Mouse (Mus musculus): ENCODE data around the gene Gga3. TPM values are rescaled to one million over a fixed set of nuclear protein-coding genes. Genes with fewer than 3 reads are reported as not detected.

The Gga3 gene
- total RNA-seq, 2 experiments from 2014 or later: 12.3 to 18.4 TPM

DNA sequence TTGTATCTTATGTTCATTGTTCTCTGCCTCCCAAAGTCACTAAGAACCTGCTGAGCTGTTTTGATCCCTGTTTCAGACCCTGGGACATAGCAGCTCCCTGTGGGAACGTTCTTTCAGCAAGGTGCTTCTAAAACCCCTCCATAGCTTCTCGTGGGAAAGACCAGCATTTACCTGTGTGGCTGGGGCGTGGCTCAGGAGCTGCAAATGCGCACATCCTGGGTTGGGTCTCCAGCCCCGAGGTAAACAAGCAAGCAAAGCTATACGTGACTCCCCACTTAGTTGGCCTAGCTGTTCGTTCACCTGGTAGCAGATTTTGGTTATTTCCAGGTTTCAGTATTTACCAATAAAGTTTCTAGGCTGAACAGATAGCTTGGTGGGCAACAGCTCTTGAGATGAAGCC lies 28.4 kb upstream of the Gga3 start:
- ATAC-seq (replicated peaks; ENCODE audit: low FRiP score, poor library complexity, severe bottlenecking): no peak

DNA sequence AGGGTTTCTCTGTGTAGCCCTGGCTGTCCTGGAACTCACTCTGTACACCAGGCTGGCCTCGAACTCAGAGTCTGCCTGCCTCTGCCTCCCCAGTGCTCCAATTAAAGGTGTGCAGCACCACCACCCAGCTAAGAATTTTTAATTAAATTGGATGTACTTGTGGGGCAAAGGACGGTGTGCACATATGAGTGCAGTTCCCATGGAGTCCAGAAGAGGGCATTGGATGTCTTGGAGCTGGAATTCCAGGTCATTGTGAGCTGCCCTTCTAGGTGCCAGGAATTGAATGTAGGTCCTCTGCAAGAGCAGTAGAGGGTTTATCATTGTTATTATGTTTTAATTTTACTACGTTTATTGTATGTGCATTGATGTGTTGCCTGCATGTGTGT lies 27.6 kb upstream of the Gga3 start:
- ATAC-seq (replicated peaks; ENCODE audit: low FRiP score, poor library complexity, severe bottlenecking): no peak

DNA sequence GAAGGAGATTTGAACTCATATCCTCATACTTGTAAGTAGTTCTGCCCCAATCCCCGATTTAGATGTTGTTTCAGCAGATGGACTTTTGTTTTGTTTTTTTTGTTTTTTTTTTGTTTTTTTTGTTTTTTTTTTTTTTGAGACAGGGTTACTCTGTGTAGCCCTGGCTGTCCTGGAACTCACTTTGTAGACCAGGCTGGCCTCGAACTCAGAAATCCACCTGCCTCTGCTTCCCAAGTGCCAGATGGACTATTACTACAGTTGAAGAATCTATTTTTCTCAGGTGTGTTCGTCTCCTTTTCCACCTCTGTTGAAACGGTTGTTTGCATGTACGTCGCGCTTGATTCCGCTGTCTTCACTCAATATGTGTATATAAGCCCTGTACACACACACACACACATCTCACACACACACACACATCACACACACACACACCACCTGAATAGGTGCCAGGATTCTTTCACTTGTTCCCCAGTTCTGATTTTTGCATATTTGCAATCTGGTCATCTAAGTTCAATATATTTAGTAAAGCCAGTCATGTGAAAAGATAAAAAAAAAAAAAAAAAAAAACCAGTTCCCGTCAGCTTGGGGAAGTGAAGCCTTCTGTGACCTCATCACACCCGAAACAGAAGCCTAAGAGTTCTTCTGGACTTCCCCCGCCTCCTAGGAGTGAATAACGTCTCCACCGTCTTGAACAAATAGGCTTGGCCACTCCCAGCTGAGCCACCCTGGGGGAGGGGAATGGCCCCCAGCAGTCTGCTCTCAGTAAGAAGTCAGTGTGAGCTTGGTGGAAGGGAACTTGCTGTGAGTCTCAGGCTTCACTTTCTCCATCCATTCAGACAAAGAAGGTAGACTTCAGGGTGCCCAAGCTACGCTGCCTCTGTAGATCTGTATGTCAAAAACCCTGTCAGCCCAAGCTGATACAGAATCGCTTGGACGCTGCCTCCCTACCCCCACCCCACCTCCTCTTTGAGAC lies 27.0 kb upstream of the Gga3 start:
- no peak for ATAC-seq (replicated peaks; ENCODE audit: low FRiP score, poor library complexity, severe bottlenecking)

DNA sequence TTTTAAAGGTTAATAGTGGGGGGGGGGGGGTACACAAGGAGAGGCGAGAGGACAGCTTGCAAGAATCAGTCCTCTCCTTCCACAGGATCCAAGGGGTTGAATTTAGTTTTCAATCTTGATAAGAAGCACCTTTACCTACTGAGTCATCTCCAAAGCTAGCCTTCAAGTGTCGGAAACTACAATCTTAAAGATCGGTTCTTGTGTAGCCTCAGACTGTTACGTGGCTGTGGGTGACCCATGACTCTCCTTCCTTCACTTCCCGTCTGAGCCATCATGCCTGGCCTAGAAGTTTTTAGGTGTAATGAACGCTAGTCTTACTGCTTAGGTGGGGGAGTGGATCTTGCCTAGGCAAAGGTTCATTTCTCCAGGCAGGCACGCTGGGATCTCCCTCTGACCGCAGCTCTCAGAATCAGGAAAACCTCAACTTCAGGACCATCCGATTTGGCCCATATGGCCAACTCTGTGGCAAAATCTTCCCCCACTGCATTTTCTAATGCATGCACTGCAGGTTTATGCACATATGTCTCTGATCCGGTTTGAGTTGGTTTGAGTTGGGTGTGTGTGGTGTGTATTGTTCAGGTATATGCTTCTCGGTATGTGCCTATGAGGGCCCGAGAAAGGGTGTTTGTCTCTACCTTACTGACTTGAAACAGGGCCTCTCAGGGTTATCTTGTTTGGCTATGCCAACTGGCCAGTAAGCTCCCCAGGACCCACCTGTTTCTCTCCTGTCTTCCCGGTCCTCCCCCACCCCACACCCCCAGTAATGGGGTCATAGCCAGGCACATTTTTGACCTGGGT lies 26.1 kb upstream of the Gga3 start:
- ATAC-seq (replicated peaks; ENCODE audit: low FRiP score, poor library complexity, severe bottlenecking): no peak

DNA sequence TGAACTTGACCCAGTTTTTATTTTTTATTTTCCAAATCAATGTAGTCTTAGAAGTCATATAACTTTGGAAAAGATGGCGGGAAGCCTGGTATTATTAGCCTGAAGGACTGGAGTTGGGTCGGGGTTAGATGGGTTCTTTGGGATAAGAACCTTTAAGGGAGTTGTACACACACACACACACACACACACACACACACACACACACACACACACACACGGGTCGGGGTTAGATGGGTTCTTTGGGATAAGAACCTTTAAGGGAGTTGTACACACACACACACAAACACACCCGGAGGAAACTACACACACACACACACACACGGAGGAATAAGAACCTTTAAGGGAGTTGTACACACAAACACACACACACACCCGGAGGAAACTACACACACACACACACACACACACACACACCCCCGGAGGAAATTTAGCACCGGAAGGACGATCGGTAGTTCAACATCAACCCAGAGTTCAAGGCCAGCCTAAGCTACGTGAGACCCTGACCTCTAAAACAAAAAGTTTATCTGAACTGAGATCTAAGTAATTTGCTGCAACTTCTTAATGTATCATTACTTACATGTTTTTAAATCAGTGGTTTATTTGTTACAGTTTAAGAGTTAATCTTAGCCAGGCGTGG lies 24.7 kb upstream of the Gga3 start:
- ATAC-seq (replicated peaks; ENCODE audit: low FRiP score, poor library complexity, severe bottlenecking): peak; percentile 18

DNA sequence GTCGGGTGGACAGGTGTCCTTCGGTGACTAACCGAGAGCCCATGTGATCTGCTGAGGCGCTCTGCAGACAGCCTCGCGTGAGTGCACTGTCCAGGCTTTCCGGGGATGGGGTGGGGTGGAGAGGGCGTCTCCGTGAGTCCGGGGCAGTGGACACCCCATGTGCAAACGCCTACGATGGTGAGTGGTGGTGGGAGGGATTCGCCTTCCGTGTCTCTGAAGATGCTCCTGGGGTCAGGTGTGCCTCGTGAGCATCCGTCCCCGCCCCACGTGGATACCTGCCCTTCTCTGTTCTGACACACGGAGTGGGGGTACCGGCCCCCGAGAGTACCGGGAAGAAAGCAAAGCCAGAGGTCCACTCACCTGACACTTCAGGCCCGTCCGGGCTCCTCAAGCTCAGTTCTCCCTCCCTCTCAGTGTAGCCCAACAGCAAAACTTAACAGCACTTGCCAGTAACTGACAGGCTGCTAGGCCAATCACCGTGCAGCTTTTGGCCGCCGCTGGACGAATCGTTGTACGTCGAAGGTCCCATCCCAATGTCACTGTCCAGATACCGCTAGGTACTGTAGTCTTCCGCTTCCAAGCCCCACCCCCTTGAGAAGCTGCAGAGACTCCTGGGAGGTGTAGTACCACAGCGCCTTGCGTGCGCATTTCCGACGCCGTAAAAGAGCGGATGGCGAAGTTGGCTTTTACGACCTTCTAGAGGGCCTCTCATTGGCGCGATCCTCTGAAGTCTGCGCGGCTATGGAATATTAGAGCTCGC lies 24.0 kb upstream of the Gga3 start, which contains the start of gene Slc25a19:
Gene Slc25a19 (minus strand): TSS at position 591 of the 760 bp plus-strand sequence.
- peak; percentile 93 for ATAC-seq (replicated peaks; ENCODE audit: low FRiP score, poor library complexity, severe bottlenecking)

DNA sequence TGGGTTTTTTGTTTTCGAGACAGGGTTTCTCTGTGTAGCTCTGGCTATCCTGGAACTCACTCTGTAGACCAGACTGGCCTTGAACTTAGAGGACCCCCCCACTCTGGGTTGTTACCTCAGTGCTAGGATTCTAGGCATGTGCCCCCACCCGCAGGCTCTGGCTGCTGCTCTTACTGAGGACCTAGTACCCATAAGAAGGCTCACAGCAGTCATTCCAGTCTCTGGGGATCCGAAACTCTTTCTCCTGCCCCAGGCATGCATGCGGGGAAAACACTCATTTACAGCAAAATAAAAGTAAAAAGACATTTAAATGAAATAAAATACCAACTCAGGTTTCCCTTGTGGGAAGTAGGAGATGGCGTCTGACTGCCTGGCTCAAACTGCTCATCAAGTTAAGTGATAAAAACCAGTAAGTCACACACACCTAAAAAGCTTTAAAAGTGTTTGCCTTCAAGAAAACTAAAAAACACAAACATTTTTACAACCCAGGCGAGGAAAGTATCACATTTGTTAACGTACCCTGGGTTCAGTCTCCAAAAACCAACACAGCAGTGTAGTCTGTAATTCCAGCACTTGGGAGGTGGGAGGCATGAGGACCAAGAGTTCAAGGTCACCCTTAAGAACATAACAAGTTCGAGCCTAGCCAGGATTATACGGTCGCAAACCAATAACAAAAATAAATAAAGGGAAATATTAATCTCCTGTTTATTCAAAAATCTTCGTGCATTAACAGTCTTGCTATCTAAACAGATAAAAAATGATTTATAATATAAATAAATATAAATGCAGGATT lies 23.2 kb upstream of the Gga3 start:
- no peak for ATAC-seq (replicated peaks; ENCODE audit: low FRiP score, poor library complexity, severe bottlenecking)

DNA sequence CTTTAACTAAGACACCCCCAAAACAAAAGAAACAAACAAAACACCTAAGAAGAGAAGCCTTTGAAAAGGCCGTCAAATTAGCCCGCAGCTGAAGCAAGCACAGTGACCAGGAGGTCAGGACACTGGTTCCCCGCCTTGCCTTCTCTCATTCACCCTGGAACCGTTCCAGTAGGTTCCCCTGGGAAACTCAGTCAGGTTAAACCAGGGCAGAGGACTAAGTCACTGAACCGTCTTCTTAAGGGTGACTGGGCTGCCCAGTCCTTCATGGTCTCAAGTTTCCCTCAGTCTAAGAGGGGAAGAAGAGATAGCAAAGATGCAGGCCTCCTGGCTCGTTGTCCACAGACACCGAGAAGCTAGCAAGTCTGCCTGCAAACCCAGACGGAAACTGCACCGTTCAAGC lies 22.0 kb upstream of the Gga3 start:
- no peak for ATAC-seq (replicated peaks; ENCODE audit: low FRiP score, poor library complexity, severe bottlenecking)

DNA sequence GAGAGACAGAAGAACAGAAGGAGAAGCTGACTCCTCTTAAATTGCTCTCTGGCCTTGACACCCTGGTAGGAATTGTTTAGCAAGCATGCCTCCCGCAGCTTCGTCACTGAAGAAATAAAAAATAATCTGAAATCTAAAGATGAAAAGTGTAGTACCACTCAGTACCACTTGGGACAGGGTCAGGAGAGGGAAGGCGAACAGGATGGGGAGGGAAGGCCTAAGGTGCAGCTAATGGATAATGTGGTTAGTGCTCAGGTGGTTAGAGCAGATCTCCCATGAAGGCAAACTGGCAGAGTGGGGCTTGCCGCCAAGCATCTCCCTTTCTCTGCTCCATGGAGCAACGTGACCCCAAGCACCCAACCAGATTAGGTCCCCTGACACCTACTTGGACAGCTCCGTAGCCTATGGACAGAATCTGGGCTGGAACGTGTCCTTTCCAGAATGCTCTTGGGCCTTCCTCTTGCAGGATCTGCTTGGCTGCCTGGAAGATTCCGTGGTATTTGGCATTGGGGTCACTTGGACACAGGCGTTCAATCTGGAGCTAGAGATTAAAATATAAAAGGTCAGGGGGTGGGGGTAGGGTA lies 19.7 kb upstream of the Gga3 start:
- no peak for ATAC-seq (replicated peaks; ENCODE audit: low FRiP score, poor library complexity, severe bottlenecking)

DNA sequence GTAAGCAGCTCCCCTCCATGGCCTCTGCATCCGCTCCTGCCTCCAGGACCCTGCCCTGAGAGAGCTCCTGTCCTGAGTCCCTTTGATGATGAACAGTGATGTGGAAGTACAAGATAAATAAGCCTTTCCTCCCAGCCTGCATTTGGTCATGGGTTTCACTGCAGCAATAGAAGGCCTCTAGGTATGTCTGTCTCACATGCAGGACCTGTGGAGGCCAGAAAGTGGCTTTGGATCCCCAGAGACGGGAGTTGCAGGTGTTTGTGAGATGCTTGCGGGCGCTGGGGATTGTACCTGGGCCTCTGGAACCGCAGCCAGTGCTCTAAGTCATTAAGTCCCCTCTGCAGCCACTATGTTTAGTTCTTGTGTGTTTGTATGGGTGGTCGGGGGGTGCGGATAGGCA lies 16.1 kb upstream of the Gga3 start:
- ATAC-seq (replicated peaks; ENCODE audit: low FRiP score, poor library complexity, severe bottlenecking): no peak

DNA sequence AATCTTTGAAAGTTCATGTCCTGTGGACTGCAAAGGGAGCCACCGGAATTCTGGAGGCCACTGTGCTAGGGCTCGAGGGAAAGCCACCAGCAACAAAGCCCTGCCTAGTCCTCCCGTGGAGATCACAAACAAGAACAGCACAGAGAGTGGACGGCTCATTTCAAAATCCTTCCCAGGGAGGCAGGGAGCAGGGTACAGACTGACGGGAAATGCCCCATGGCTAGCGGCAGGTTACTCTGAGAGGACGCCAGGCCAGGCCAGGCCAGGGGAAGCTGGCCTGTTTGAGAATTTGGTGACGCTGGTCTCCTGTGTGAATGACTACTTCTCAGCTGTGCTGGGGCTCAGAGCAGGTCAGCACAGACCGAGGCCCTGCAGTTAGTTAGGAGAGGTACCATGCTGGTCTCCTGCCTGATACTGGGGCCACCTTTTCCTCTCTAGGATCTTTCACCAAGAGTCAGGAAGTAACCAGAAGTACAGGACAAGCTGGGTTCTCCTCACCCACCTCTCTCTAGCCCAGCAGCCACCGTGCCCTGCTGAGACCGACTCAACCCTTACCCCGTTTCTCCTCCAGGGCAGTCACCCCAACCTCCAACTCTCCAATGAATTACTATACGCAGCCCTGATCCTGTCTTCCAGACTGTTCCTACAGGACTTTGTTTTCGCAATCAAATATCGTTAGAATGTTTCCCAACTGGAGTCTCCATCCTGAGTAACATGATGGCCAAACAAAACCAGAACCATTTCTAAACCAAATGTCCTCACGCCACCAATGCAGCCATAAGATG lies 15.1 kb upstream of the Gga3 start:
- no peak for ATAC-seq (replicated peaks; ENCODE audit: low FRiP score, poor library complexity, severe bottlenecking)

DNA sequence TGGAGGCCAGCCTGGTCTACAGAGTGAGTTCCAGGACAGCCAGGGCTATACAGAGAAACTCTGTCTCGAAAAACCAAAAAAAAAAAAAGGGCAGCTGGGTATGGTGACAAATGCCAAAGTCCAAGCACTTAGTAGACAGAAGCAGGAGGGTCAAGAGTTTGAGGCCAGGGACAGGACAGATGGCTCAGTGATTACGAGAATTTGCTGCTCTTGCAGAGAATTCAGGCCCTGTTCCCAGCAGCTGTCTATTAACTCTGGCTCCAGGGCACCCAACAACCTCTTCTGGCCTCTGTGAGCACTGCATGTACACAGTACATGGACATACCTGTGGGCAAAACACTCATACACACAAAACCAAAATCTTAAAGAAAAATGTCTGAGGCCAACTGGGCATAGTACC lies 14.2 kb upstream of the Gga3 start:
- ATAC-seq (replicated peaks; ENCODE audit: low FRiP score, poor library complexity, severe bottlenecking): no peak

DNA sequence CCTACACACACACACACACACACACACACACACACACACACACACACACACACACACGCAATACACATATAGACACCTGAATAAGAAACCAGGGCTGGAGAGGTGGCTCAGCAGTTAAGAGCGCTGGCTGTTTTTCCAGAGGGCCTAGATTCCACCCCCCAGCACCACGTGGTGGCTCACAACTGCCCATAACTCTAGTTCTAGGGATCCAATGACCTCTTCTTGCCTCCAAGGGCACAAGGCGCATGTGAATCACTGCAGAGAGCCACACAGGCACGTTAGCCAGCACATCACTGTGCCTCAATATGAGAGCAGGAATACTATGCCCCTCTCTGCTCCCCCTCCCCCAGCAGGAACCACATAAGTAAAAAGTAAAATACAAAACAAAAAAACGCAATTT lies 13.0 kb upstream of the Gga3 start:
- no peak for ATAC-seq (replicated peaks; ENCODE audit: low FRiP score, poor library complexity, severe bottlenecking)

DNA sequence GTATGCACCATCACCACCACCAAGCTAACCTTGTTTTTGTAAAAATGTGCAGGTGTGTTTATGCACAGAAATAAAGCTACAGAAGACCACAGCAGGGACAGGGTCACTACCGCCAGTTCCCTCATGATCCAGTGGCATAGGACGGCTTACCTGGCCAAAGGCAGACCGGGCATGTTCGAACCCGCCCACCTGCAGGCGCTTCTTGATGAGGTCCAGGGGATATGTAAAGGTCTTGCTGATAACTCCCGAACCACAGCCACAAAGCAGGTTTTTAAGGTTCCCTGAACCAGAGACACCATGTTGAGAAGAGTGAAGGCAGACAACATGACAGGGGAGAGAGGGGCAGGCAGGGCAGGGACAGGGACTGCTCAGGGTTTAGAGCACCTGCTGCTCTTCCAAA lies 12.5 kb upstream of the Gga3 start:
- ATAC-seq (replicated peaks; ENCODE audit: low FRiP score, poor library complexity, severe bottlenecking): no peak

DNA sequence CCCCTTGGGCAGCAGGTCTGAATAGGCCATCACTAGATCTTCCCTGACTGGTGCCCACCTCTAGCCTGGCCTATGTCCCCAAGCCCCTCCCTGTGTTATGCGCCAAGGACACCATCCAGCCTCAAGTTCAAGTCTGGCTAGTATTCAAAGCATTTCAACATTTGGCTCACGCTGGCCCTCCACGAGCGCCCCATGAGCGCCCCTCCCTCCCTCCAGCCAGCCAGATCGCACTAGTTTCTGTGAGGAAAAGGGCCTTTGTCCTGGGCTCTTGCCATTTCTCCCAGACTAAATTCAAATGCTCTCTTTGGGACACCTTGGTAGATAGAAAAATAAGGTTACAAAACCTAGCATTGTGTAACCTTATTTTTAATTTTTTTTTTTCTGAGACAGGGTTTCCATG lies 12.0 kb upstream of the Gga3 start:
- no peak for ATAC-seq (replicated peaks; ENCODE audit: low FRiP score, poor library complexity, severe bottlenecking)

DNA sequence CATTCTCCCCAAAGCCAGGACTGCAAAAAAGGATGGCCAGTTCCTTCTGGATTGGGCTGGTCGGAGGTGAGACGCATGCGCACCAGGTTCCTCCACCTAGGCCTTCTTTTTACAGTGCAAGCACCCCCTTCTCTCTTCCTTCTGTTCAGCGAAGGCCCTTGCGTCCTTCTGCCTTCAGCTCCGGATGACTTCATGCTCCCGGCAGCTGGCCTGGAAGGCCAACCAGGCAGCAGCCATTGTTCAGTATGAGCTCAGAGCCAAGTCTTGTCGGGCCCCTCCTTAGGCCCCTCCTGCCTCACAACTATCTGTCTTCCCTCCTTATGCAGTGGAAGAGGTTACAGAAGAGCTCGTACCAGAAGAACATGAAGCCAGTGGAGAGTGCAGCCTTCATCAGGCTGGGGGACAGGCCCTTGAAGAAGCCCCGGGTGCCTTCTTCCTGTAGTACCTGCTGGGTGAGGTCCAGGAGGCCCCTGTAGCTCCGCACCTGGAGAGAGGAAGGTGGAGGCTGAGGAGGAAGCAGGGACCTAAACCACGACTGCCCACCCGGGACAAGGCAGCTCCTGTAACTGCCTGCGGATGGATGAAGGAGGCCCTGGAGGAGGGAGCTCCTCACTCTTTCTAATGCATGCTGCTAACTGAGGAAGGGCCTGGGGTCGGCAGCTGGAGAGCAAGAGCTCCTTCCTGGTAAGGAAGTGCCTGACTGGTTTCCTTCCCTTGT lies 11.4 kb upstream of the Gga3 start:
- no peak for ATAC-seq (replicated peaks; ENCODE audit: low FRiP score, poor library complexity, severe bottlenecking)

All from erythroblast, adult 5-6 weeks (primary cell).